Mouse (Mus musculus) ES-E14 (cell line): Measurements from ENCODE around the gene Tmem132c. TPM values are rescaled to one million over a fixed set of nuclear protein-coding genes. Genes with fewer than 3 reads are reported as not detected.

Experiments
- DNase-seq: peaks from one replicate; pipeline ENCODE4 v3.0.0-alpha.2; 2013; ENCODE audit warnings: low read depth, low spot score
- H3K27ac ChIP-seq: 2 replicates; pipeline ENCODE4 v1.5.1; 2012; ENCODE audit warnings: low read depth, mild to moderate bottlenecking, low read length, moderate library complexity, mixed read lengths; ENCODE audit not compliant: poor library complexity, insufficient read depth, severe bottlenecking
- H3K36me3 ChIP-seq: 2 replicates; pipeline ENCODE4 v1.6.1; 2012; ENCODE audit warnings: mild to moderate bottlenecking, low read length, moderate library complexity, mixed read lengths; ENCODE audit not compliant: control insufficient read depth, poor library complexity, insufficient read depth, severe bottlenecking
- H3K4me1 ChIP-seq, 2 experiments: fragments of 150-350 bp in 1 of 2; sonication (generic) in 1 of 2; 2 replicates each; pipeline ENCODE4 v1.6.1; 2012; ENCODE audit warnings: low read length in 2 of 2, mild to moderate bottlenecking in 1 of 2, mixed read lengths in 1 of 2; ENCODE audit not compliant: control insufficient read depth in 2 of 2, insufficient read depth in 2 of 2, poor library complexity in 1 of 2
- H3K4me3 ChIP-seq, 2 experiments: fragments of 150-350 bp in 1 of 2; sonication (generic) in 1 of 2; 2 replicates each; pipeline ENCODE4 v1.5.1; 2012; ENCODE audit warnings: low read length in 2 of 2, low read depth in 1 of 2, mild to moderate bottlenecking in 1 of 2, mixed read lengths in 1 of 2; ENCODE audit not compliant: insufficient read depth in 1 of 2, poor library complexity in 1 of 2, severe bottlenecking in 1 of 2
- H3K9ac ChIP-seq: 2 replicates; pipeline ENCODE4 v1.6.1; 2012; ENCODE audit warnings: low read depth, mild to moderate bottlenecking, low read length, mixed read lengths; ENCODE audit not compliant: poor library complexity, insufficient read depth, severe bottlenecking
- H3K9me3 ChIP-seq: fragments of 150-350 bp; sonication (generic); 2 replicates; pipeline ENCODE4 v1.6.1; 2012; ENCODE audit warnings: low read depth, mild to moderate bottlenecking, low read length; ENCODE audit not compliant: control insufficient read depth, insufficient read depth
- CHD2 ChIP-seq: IDR thresholded peaks from 2 replicates; pipeline ENCODE4 v1.6.1; 2014; ENCODE audit warnings: mild to moderate bottlenecking, low read depth, low read length, inconsistent platforms
- HCFC1 ChIP-seq: IDR thresholded peaks from 2 replicates; pipeline ENCODE4 v1.6.1; 2012; ENCODE audit warnings: low read length, inconsistent platforms, borderline replicate concordance; ENCODE audit not compliant: insufficient read depth
- MAFK ChIP-seq: IDR thresholded peaks from 2 replicates; pipeline ENCODE4 v1.6.1; 2014; ENCODE audit warnings: mild to moderate bottlenecking, low read depth, low read length, inconsistent platforms; ENCODE audit not compliant: insufficient read depth
- ZC3H11A ChIP-seq: IDR thresholded peaks from 2 replicates; pipeline ENCODE4 v1.6.1; 2012; ENCODE audit warnings: low read depth, mild to moderate bottlenecking, inconsistent platforms, low read length, borderline replicate concordance
- ZNF384 ChIP-seq: IDR thresholded peaks from 2 replicates; pipeline ENCODE4 v1.6.1; 2012; ENCODE audit warnings: low read depth, low read length, inconsistent platforms
- in situ Hi-C, 2 experiments: fragments of 600-800 bp; cut with MboI; formaldehyde crosslinking; loops; one replicate each; pipeline ENCODE4 v1.15.1; 2025; ENCODE audit warnings: low sequenced_read_pairs in 2 of 2, inconsistent platforms in 1 of 2; ENCODE audit not compliant: unreplicated experiment in 2 of 2
- total RNA-seq: library from RNA; depleted of rRNA; stranded (reverse); fragments of 300-350 nt; gene quantifications from 2 replicates; pipeline ENCODE4 v1.2.3, GENCODE M21; 2012

Tmem132c gene
- total RNA-seq, 1 experiment, result 0.71 TPM

- no peak for DNase-seq
- Histone ChIP-seq H3K36me3 (no peaks in the 10 kb centered on the region), H3K9ac (no peak overlapping the region)
These were observed 247.1 kb downstream of the Tmem132c start for GRCm38 (mm10) chr5:127488666-127489065.

GRCm38 (mm10) chr5:127491724-127492123 is 250.1 kb downstream of the Tmem132c start:
- DNase-seq, result no peak
- Histone ChIP-seq H3K36me3 (no peaks in the 10 kb centered on the region), H3K9ac (no peak overlapping the region), H3K4me3 (no peak overlapping the region), H3K4me1 (no peaks in the 10 kb centered on the region), H3K9me3 (0 out of 2 replicates have a peak, but pooled peaks cover 1% of the 10 kb centered on the region), H3K27ac (no peak overlapping the region)
- in situ Hi-C loops, result no loop called here
- TF ChIP-seq MAFK (no peak), HCFC1 (no peak), CHD2 (no peak), ZNF384 (no peak), ZC3H11A (no peak)

More at GRCm38 (mm10) chr5:127488666-127489065, 247.1 kb downstream of the Tmem132c start:
- H3K27ac ChIP-seq, result no peak overlapping the region
- H3K9me3 ChIP-seq, result 0 out of 2 replicates have a peak, but pooled peaks cover 1% of the 10 kb centered on the region
- H3K4me1 ChIP-seq, result no peaks in the 10 kb centered on the region
- no peak overlapping the region for H3K4me3 ChIP-seq
- in situ Hi-C loops, result no loop called here
- TF ChIP-seq MAFK, result no peak

DNA sequence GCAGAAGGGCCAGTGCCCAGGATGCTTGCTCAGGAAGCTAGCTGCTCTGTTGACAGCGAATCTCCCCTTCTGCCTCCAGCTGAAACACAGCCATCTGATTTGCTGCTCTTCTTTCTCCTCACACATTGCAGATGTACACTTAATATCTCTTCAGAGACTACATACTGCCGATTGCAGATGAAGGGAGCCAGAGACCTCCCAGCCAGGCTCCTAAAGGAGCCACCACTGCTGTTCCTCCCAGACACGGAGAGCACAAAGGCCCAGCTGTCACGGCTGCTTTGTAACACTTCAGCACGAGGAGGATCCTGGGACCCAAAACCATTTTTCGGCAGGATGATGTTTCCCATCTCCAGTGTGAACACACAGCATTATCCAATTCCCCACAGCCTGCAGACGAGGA is 255.3 kb downstream of the Tmem132c start:
- Histone ChIP-seq H3K4me3 (no peak overlapping the region), H3K9ac (no peak overlapping the region), H3K9me3 (peaks cover 6% of the 10 kb centered on the region; the same call in 1 of the 2 replicates), H3K4me1 (no peaks in the 10 kb centered on the region), H3K27ac (no peak overlapping the region), H3K36me3 (no peaks in the 10 kb centered on the region)
- TF ChIP-seq MAFK, result no peak
- no peak for TF ChIP-seq ZC3H11A
- TF ChIP-seq HCFC1, result no peak
- in situ Hi-C loops, result no loop called here
- DNase-seq, result no peak

DNA sequence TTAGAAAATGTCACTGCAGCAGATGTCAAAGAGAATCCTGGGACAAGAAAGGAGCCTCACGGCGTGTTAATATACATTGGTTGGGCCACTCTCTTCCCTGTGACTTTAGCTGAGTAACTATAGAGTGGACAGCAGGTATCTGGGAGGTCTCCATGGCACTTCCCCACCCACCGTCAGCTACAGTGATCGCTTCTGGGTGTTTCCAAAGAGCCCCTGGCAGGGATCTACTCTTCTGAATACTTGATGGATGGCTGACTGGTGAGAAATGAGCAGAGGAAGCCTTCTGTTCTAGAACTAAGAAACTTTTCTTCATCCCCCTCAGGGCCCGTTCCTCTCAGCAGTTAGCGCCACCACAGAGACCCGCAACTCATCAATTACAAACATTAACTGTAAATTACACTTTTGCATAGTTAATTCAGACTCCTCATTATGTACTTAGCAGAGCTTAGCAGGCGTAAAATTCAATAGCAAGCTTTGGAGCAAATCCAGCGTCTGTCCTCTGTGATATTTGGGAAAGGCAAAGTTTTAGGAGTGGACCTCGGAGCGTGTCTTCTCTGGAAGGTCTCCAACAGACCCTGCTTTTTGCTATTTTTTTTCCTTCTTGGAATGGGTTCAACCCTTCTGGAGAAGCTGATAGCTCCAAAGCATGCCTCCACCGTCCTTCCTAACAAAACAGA is 257.7 kb downstream of the Tmem132c start:
- Histone ChIP-seq H3K4me1 (no peaks in the 10 kb centered on the region), H3K36me3 (no peaks in the 10 kb centered on the region), H3K27ac (no peak overlapping the region), H3K9ac (no peak overlapping the region), H3K9me3 (peaks cover 5% of the 10 kb centered on the region; the same call in 1 of the 2 replicates), H3K4me3 (no peak overlapping the region)
- no peak for DNase-seq
- in situ Hi-C loops, result no loop called here
- TF ChIP-seq CHD2 (no peak), ZC3H11A (no peak), MAFK (no peak), ZNF384 (no peak), HCFC1 (no peak)

- Histone ChIP-seq H3K36me3 (no peaks in the 10 kb centered on the region), H3K4me1 (no peaks in the 10 kb centered on the region), H3K27ac (no peak overlapping the region), H3K9ac (no peak overlapping the region), H3K9me3 (peaks cover 5% of the 10 kb centered on the region; the same call in 1 of the 2 replicates), H3K4me3 (no peak overlapping the region)
- in situ Hi-C loops, result no loop called here
- no peak for TF ChIP-seq HCFC1
- no peak for TF ChIP-seq CHD2
- no peak for TF ChIP-seq ZNF384
- TF ChIP-seq ZC3H11A, result no peak
- no peak for TF ChIP-seq MAFK
- no peak for DNase-seq
These were observed 261.2 kb downstream of the Tmem132c start for GRCm38 (mm10) chr5:127502838-127503237.
